7 mouse cellular contexts compared by ENCODE assay signal in genomic region chr7:130264616-130265318, GRCm38 (mm10).
A peak's percentile ranks its signal among the peaks of the same experiment; 100 is the strongest.
DNase-seq lines count a peak whose midpoint lies in the region; ATAC-seq and TF ChIP-seq lines count a peak whose summit lies in the region.

No protein-coding gene starts in this region.

- intact Hi-C loops in gastrocnemius, adult 2 months (cut with DNase I): no loop called here

- H3K9me3 ChIP-seq in intestine, postnatal 0 days (ENCODE audit: control insufficient read depth): no peaks in the 10 kb centered on the region
- H3K9me3 ChIP-seq in liver, embryonic 11.5 days (ENCODE audit: control insufficient read depth, low read length): no peaks in the 10 kb centered on the region

- 1% methylated on average over 41 of the region's 41 CpGs for WGBS in intestine, postnatal 0 days
- WGBS in liver, embryonic 11.5 days: 2% methylated on average over 41 of the region's 41 CpGs

- peak overlapping the region; percentile 90 for H3K4me2 ChIP-seq in intestine, postnatal 0 days (replicated peaks; ENCODE audit: low read depth)
- H3K4me2 ChIP-seq in liver, embryonic 11.5 days: peak overlapping the region; percentile 66

- no peaks in the 10 kb centered on the region; the same call in 1 of the 2 replicates for H3K36me3 ChIP-seq in intestine, postnatal 0 days (ENCODE audit: control insufficient read depth, insufficient read depth)
- H3K36me3 ChIP-seq in liver, embryonic 11.5 days (ENCODE audit: control insufficient read depth, insufficient read depth, low read length): no peaks in the 10 kb centered on the region

- H3K27me3 ChIP-seq in intestine, postnatal 0 days (replicated peaks; ENCODE audit: control insufficient read depth, insufficient read depth, low read length): no peaks in the 10 kb centered on the region
- peaks cover 50% of the 10 kb centered on the region for H3K27me3 ChIP-seq in liver, embryonic 11.5 days (replicated peaks; ENCODE audit: control insufficient read depth, insufficient read depth, low read length)

- DNase-seq in NIH3T3 (ENCODE audit: low read depth): peak; percentile 89
- DNase-seq in adrenal gland, postnatal 14 days: peak; percentile 79
- DNase-seq in gastrocnemius, adult 2 months: peak; percentile 59
- DNase-seq in liver, embryonic 11.5 days (ENCODE audit: low spot score): peak; percentile 55
- DNase-seq in neural tube, embryonic 10.5 days (ENCODE audit: extremely low spot score, low spot score): peak; percentile 82
- peak; percentile 66 for DNase-seq in urinary bladder, postnatal 25 days (ENCODE audit: low spot score)

- TF ChIP-seq CTCF in gastrocnemius, adult 2 months (IDR thresholded peaks at IDR 0.05): peak; percentile 31; the same call in 1 of the 2 replicates
- TF ChIP-seq CTCF in intestine, postnatal 0 days (IDR thresholded peaks at IDR 0.05; ENCODE audit: low read depth): peak; percentile 66

- H3K27ac ChIP-seq in gastrocnemius, adult 2 months: no peak overlapping the region
- peak overlapping the region; percentile 68 for H3K27ac ChIP-seq in intestine, postnatal 0 days (ENCODE audit: low read depth, low read length)
- H3K27ac ChIP-seq in liver, embryonic 11.5 days (ENCODE audit: low read depth, low read length): peak overlapping the region; percentile 39; the same call in 1 of the 2 replicates

- no peak for ATAC-seq in intestine, postnatal 0 days
- no peak for ATAC-seq in liver, embryonic 11.5 days (replicated peaks; ENCODE audit: low FRiP score)

- H3K9ac ChIP-seq in intestine, postnatal 0 days (ENCODE audit: low read depth, low read length): peak overlapping the region; percentile 52
- H3K9ac ChIP-seq in liver, embryonic 11.5 days (ENCODE audit: low read depth, low read length): peak overlapping the region; percentile 65

- H3K4me1 ChIP-seq in intestine, postnatal 0 days (replicated peaks; ENCODE audit: control insufficient read depth, insufficient read depth, low read length): 0 out of 2 replicates have a peak, but pooled peaks cover 2% of the 10 kb centered on the region
- H3K4me1 ChIP-seq in liver, embryonic 11.5 days (replicated peaks; ENCODE audit: control insufficient read depth, insufficient read depth, low read length): peaks cover 9% of the 10 kb centered on the region

- H3K4me3 ChIP-seq in gastrocnemius, adult 2 months: peak overlapping the region; percentile 76
- peak overlapping the region; percentile 65 for H3K4me3 ChIP-seq in intestine, postnatal 0 days (ENCODE audit: low read depth, low read length)
- H3K4me3 ChIP-seq in liver, embryonic 11.5 days (ENCODE audit: low read depth, low read length): peak overlapping the region; percentile 65
